Mouse (Mus musculus) cortical plate, adult 2 months (tissue): ENCODE measurements around the gene Tead1. TPM values are rescaled to one million over a fixed set of nuclear protein-coding genes. Genes with fewer than 3 reads are reported as not detected.

Source experiments
- H3K27ac ChIP-seq: fragments of 200-500 bp; 2 replicates; pipeline ENCODE4 v1.5.1; 2012; ENCODE audit warnings: low read length, control low read depth, inconsistent platforms; ENCODE audit not compliant: insufficient read depth
- H3K4me1 ChIP-seq: fragments of 200-500 bp; 2 replicates; pipeline ENCODE4 v1.6.1; 2011; ENCODE audit warnings: low read length; ENCODE audit not compliant: control insufficient read depth, insufficient read depth
- H3K4me3 ChIP-seq: fragments of 200-500 bp; 2 replicates; pipeline ENCODE4 v1.5.1; 2011; ENCODE audit warnings: mild to moderate bottlenecking, low read length, control low read depth; ENCODE audit not compliant: insufficient read depth
- CTCF ChIP-seq: fragments of 200-500 bp; IDR thresholded peaks from 2 replicates; pipeline ENCODE4 v1.5.1; 2011; ENCODE audit warnings: mild to moderate bottlenecking, control low read depth, low read length; ENCODE audit not compliant: insufficient read depth; ENCODE audit errors: extremely low read depth
- POLR2A ChIP-seq: fragments of 200-500 bp; IDR thresholded peaks from 2 replicates; pipeline ENCODE4 v1.6.1; 2011; ENCODE audit warnings: mild to moderate bottlenecking, low read length, control low read depth; ENCODE audit not compliant: insufficient read depth; ENCODE audit errors: extremely low read depth
- polyA plus RNA-seq: library from polyadenylated mRNA; depleted of rRNA; stranded (reverse); fragments of >200 nt; gene quantifications from 2 replicates; pipeline ENCODE4 v1.2.3, GENCODE M21; 2012

Tead1 gene
- polyA plus RNA-seq, 1 experiment: 6.4 TPM

DNA sequence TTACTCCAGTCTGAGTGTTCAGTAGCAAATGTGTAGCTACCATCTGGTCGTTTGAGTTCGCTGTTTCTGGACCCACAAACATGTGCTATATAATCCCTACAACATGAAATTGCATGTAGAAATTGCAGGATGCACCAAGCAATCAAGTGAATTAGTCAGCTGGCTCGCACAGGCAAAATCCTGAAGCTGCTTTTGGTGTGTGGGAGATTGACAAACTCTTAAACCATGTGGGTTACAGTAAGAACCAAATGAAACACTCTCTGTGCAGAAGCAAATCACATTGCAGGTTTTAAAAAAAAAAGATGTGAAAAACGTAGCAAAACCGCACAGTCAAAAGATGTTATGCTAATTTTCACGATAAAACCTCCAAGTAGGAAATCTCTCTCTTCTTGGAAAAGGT is 113.6 kb downstream of the Tead1 start:
- Histone ChIP-seq H3K27ac (no peak overlapping the region), H3K4me1 (peaks cover 5% of the 10 kb centered on the region; the same call in 1 of the 2 replicates), H3K4me3 (no peak overlapping the region)
- TF ChIP-seq POLR2A (no peak), CTCF (no peak)

DNA sequence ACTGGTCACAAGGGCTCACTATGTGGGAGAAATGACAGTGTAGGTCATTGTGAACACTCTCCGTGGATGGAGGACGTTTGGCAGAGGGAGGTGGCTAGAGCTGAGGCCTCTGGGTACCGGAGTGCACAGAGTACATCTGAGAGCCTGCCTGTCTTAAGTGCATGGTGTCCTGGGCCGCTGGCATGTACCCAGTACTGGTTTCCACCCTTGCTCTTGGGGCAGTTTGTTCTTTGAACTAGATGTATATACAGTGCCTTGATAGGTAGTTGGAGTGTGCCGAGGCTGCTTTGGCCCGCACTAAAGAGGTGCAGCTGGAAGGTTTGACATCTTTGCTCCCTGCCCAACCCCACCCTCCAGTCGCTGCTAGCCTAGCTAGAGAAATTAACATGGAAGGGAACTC is 114.8 kb downstream of the Tead1 start:
- Histone ChIP-seq H3K4me1 (peaks cover 5% of the 10 kb centered on the region; the same call in 1 of the 2 replicates), H3K4me3 (no peak overlapping the region), H3K27ac (no peak overlapping the region)
- TF ChIP-seq CTCF (no peak), POLR2A (no peak)

GRCm38 (mm10) chr7:112794481-112794880 is 115.4 kb downstream of the Tead1 start:
- no peak overlapping the region for H3K4me3 ChIP-seq
- TF ChIP-seq CTCF: no peak
- TF ChIP-seq POLR2A: no peak
- no peak overlapping the region for H3K27ac ChIP-seq
- H3K4me1 ChIP-seq: peaks cover 5% of the 10 kb centered on the region; the same call in 1 of the 2 replicates

- Histone ChIP-seq H3K4me3 (no peak overlapping the region), H3K27ac (no peak overlapping the region), H3K4me1 (peaks cover 3% of the 10 kb centered on the region; the same call in 1 of the 2 replicates)
- no peak for TF ChIP-seq POLR2A
- TF ChIP-seq CTCF: no peak
Observed at GRCm38 (mm10) chr7:112797526-112798321, 118.6 kb downstream of the Tead1 start.

GRCm38 (mm10) chr7:112801706-112802105 is 122.6 kb downstream of the Tead1 start:
- H3K4me1 ChIP-seq: no peaks in the 10 kb centered on the region
- H3K27ac ChIP-seq: no peak overlapping the region
- H3K4me3 ChIP-seq: no peak overlapping the region
- TF ChIP-seq CTCF: no peak
- no peak for TF ChIP-seq POLR2A

DNA sequence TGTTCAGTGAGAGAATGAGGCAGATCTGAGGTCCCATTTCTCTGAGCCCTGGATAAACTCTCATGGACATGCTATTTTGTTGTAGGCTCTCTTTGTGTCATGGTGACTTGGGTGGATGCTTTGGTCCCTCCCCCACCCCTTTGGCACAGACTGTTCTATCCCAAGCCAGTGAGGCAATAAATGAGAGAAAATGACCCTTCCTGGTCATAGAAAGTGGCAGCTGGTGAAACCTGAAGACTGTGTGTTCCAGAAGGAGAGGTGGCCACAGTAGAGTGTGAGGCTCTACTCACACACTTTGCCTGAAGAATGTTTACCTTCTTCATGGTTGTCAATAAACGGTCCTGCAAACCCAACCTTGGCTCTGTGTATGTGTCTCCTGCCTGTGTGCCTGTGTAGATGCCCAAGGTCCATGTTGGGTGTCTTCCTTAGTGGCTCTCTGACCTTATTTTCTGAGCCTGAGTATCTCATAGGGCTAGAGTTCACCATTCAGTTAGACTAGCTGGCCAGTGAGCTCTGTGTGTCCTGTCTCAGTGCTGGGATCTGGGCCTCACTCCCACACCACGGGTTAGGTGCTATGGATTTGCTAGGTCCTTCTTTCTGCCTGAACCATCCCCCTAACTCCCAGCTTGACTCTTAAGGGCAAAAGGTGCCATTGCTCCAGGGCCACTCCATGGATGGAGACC is 127.7 kb downstream of the Tead1 start:
- Histone ChIP-seq H3K27ac (peak overlapping the region; percentile 69), H3K4me1 (no peaks in the 10 kb centered on the region; the same call in 1 of the 2 replicates), H3K4me3 (no peak overlapping the region)
- no peak for TF ChIP-seq POLR2A

GRCm38 (mm10) chr7:112807401-112807751 is 128.3 kb downstream of the Tead1 start:
- no peaks in the 10 kb centered on the region; the same call in 1 of the 2 replicates for H3K4me1 ChIP-seq
- TF ChIP-seq CTCF: no peak
- TF ChIP-seq POLR2A: no peak
- peak overlapping the region; percentile 69 for H3K27ac ChIP-seq
- H3K4me3 ChIP-seq: no peak overlapping the region

- Histone ChIP-seq H3K27ac (no peak overlapping the region), H3K4me3 (no peak overlapping the region), H3K4me1 (no peaks in the 10 kb centered on the region; the same call in 1 of the 2 replicates)
- TF ChIP-seq CTCF (no peak), POLR2A (no peak)
Observed at GRCm38 (mm10) chr7:112810752-112811151, 131.6 kb downstream of the Tead1 start.

DNA sequence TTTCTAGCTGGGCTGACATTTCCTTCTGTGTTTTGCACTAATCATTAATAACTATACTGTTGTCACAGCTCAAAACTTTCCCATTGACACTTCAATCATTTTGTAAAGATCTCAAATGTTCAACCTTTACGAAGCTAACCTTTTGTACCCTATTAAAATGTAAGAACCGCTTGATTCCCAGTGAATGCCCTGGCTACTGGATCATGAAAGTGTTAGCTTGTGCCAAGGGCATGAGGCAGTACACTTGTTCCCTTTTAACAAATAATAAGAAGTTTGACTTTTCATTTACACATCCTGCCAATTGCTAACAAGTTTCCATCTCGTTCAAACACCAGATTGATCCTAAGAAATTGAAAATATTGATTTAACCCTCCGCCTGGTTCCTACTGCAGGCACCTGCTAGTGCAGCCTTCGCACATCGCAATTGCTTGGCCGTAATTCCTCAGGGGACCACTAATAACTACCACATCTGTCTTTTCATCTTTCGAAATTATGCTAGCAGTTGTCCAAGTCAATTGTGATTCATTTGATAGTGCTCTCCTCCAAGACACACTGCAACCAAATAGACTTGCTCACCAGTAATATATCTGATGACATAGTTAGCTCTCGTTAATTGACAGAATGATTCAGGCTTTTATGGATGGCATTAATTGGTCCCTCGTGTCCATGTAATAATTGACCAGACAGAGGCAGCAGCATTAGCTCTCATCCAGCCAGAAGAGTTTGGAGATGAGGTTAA is 133.1 kb downstream of the Tead1 start:
- Histone ChIP-seq H3K4me3 (no peak overlapping the region), H3K27ac (no peak overlapping the region), H3K4me1 (no peaks in the 10 kb centered on the region)
- TF ChIP-seq POLR2A (no peak), CTCF (no peak)
